Mouse (Mus musculus) erythroblast, embryonic 14.5 days (primary cell): Measurements from ENCODE around the gene Maats1.
"Not testable (repeated sequence)": the region's sequence is repeated elsewhere in the genome, so short reads cannot be mapped to it uniquely, and the experiment has no call there.

Experiments
- GATA1 ChIP-seq: IDR thresholded peaks from 2 replicates; pipeline ENCODE4 v1.6.1; 2012; ENCODE audit warnings: low read length, inconsistent platforms, mixed read lengths
- TAL1 ChIP-seq: IDR thresholded peaks from 3 replicates; pipeline ENCODE4 v1.6.1; 2012; ENCODE audit warnings: low read length, inconsistent platforms, mixed read lengths

GRCm38 (mm10) chr16:38338077-38338476, 3.9 kb downstream of the Maats1 start:
- TF ChIP-seq GATA1, TAL1: not testable (repeated sequence)
